Mouse (Mus musculus) embryonic fibroblast, embryonic 13.5 days (primary cell): ENCODE results near the gene Por.

Source experiments
- CTCF ChIP-seq: IDR thresholded peaks from 2 replicates; pipeline ENCODE4 v1.5.1; 2011; ENCODE audit warnings: mild to moderate bottlenecking, control low read depth, low read length, moderate library complexity, borderline replicate concordance; ENCODE audit not compliant: insufficient read depth
- POLR2A ChIP-seq: IDR thresholded peaks from 2 replicates; pipeline ENCODE4 v1.6.1; 2011; ENCODE audit warnings: low read depth, mild to moderate bottlenecking, control low read depth, low read length, moderate library complexity

- TF ChIP-seq CTCF (no peak), POLR2A (no peak)
Measured at GRCm38 (mm10) chr5:135731322-135731721, 61.5 kb downstream of the Por start.
